Mouse (Mus musculus): ENCODE measurements around the gene Pfkl. TPM values are rescaled to one million over a fixed set of nuclear protein-coding genes. Genes with fewer than 3 reads are reported as not detected.
"Not testable (repeated sequence)": the region's sequence is repeated elsewhere in the genome, so short reads cannot be mapped to it uniquely, and the experiment has no call there.

Pfkl gene
- total RNA-seq, 2 experiments from 2014 or later: 97.8 to 116 TPM

GRCm38 (mm10) chr10:78015489-78015888 is 5.6 kb upstream of the Pfkl start:
- intact Hi-C loops (cut with DNase I): no loop called here
- no peak for DNase-seq

GRCm38 (mm10) chr10:78012661-78013495 is 3.0 kb upstream of the Pfkl start:
- DNase-seq: no peak

GRCm38 (mm10) chr10:78011116-78011515 is 1.2 kb upstream of the Pfkl start:
- DNase-seq; intact Hi-C loops (cut with DNase I): not testable (repeated sequence)

More at GRCm38 (mm10) chr10:78012661-78013495, 3.0 kb upstream of the Pfkl start:
- intact Hi-C loops (cut with DNase I): no loop called here

- intact Hi-C loops (cut with DNase I): no loop called here
- DNase-seq: no peak
Measured at GRCm38 (mm10) chr10:78010335-78010734, 452 bp upstream of the Pfkl start.

- DNase-seq: peak; percentile 93 to 95
- intact Hi-C loops (cut with DNase I): loop anchor here (2.0 kb wide), 1 partner anchor 25 kb away; no protein-coding TSS in a partner anchor
Measured at GRCm38 (mm10) chr10:78009184-78009944, 519 bp downstream of the Pfkl start.

- intact Hi-C loops (cut with DNase I): loop anchor here (2.0 kb wide), 1 partner anchor 23 kb away; no protein-coding TSS in a partner anchor
- DNase-seq: no peak
Measured at GRCm38 (mm10) chr10:78008169-78008568, 1.7 kb downstream of the Pfkl start.

- no peak for DNase-seq
- intact Hi-C loops (cut with DNase I): no loop called here
Measured at GRCm38 (mm10) chr10:78007203-78007602, 2.7 kb downstream of the Pfkl start.

GRCm38 (mm10) chr10:78005791-78006438 is 4.0 kb downstream of the Pfkl start:
- no peak for DNase-seq
- intact Hi-C loops (cut with DNase I): no loop called here

- intact Hi-C loops (cut with DNase I): no loop called here
- no peak for DNase-seq
Measured at GRCm38 (mm10) chr10:78004479-78005100, 5.3 kb downstream of the Pfkl start.

GRCm38 (mm10) chr10:78002316-78002715 is 7.6 kb downstream of the Pfkl start:
- intact Hi-C loops (cut with DNase I): no loop called here
- no peak for DNase-seq

GRCm38 (mm10) chr10:78001796-78002195 is 8.1 kb downstream of the Pfkl start:
- DNase-seq: peak in 1 of 2 experiments; percentile 43
- intact Hi-C loops (cut with DNase I): no loop called here

- intact Hi-C loops (cut with DNase I): no loop called here
- no peak for DNase-seq
Measured at GRCm38 (mm10) chr10:78000200-78000599, 9.7 kb downstream of the Pfkl start.

GRCm38 (mm10) chr10:77995639-77996038 is 14.2 kb downstream of the Pfkl start:
- no peak for DNase-seq
- intact Hi-C loops (cut with DNase I): no loop called here

GRCm38 (mm10) chr10:77985775-77986174 is 24.1 kb downstream of the Pfkl start:
- no peak for DNase-seq
- intact Hi-C loops (cut with DNase I): loop anchor here (2.0 kb wide), 1 partner anchor 23 kb away; no protein-coding TSS in a partner anchor

- intact Hi-C loops (cut with DNase I): loop anchor here (2.0 kb wide), 1 partner anchor 24 kb away; no protein-coding TSS in a partner anchor
- peak; percentile 76 to 79 for DNase-seq
Measured at GRCm38 (mm10) chr10:77984660-77985059, 25.2 kb downstream of the Pfkl start.

GRCm38 (mm10) chr10:77978351-77979350 is 31.2 kb downstream of the Pfkl start, which contains the start of gene 1810043G02Rik:
Gene 1810043G02Rik, plus strand, starts transcription at chr10:77978524.
- intact Hi-C loops (cut with DNase I): loop anchor here (10.0 kb wide), 1 partner anchor 354 kb away; the partner anchor contains the start of gene Ube2g2
- peak; percentile 100 for DNase-seq

GRCm38 (mm10) chr10:77976458-77977150 is 33.3 kb downstream of the Pfkl start:
- DNase-seq: no peak
- intact Hi-C loops (cut with DNase I): loop anchor here (10.0 kb wide), 1 partner anchor 352 kb away; the partner anchor contains the start of gene Ube2g2

GRCm38 (mm10) chr10:77975653-77976052 is 34.2 kb downstream of the Pfkl start:
- DNase-seq: no peak
- intact Hi-C loops (cut with DNase I): loop anchor here (10.0 kb wide), 1 partner anchor 351 kb away; the partner anchor contains the start of gene Ube2g2

Measured in heart, postnatal 36 days (tissue).